Mouse (Mus musculus) testis, postnatal 10 days (tissue): ENCODE measurements around the gene Lhfpl5.

Source experiments
- DNase-seq: peaks from one replicate; pipeline ENCODE4 v3.0.0; 2021; ENCODE audit warnings: low spot score

Gene Lhfpl5

DNA sequence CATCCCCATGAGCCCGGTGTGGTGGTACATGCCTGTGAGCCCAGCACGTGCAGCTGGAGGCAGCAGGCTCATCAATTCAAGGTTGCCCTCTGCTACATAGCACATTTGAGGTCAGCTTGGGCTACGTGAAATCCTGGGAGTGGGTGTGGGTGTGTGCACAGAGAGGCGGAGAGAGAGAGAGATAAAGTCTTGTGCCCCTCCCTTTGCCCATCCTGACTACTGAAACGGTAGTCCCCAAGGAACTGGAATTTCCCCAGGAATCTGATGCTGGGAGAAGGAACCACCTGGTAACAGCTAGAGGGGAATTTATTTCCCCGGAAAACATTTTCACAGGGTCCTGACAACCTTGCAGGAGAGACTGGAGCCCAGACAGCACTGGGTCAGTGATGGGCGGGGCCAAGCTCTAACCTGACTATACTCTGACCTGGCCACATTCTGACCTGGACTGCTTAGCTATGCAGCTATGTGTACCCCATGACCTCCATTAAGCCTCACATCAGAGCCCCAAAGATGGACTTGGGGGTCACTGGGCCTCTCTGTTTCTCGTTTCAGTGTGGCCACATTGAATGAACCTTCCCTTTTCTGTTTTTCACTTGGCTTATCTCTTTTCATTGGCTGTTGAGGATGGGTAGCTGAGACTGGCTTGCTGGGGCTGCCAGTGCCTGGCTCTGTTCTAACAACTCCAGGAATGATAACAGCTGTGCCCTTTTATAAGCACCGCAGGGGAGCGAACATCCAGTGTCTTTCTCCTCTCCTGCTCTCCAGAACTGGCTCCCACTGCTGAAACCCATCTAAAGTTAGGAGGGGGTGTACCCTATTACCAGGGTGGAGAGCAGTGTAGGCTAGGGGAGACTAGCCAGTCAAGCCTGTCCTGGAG, 53.0 kb downstream of the Lhfpl5 start:
- no peak for DNase-seq

DNA sequence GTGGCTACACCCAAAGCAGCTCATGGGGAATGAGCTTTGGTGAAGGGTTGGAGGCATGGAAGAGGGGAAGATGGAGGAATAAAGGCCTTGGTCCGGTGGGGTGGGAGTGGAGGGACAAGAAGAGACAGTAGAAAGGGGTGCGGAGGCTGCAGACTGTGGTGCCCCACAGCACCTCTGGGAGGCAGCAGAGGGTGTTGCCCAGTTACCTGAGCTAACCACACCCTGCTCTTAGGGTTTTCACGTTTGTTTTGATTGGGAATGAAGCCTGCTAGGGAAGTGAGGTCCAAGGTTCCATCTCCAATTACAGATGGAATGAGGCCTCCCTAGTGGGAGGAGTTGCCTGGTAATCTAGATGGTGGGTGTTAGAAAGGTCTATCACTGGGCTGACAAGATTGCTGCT, 53.7 kb downstream of the Lhfpl5 start:
- no peak for DNase-seq
